Mouse (Mus musculus): ENCODE data around the gene Gm17660.

The Gm17660 gene

GRCm38 (mm10) chr5:104077508-104077907, at the start of gene Gm17660:
Gm17660 (minus strand) TSS chr5:104077608.
- DNase-seq (ENCODE audit: low spot score), result no peak

GRCm38 (mm10) chr5:104126561-104127320, 49.3 kb upstream of the Gm17660 start:
- DNase-seq (ENCODE audit: low spot score), result no peak

- no peak for DNase-seq (ENCODE audit: low spot score)
Measured at GRCm38 (mm10) chr5:104124016-104124658, 46.7 kb upstream of the Gm17660 start.

GRCm38 (mm10) chr5:104115890-104116289, 38.5 kb upstream of the Gm17660 start:
- no peak for DNase-seq (ENCODE audit: low spot score)

GRCm38 (mm10) chr5:104115118-104115517, 37.7 kb upstream of the Gm17660 start:
- DNase-seq (ENCODE audit: low spot score), result no peak

- peak; percentile 67 for DNase-seq (ENCODE audit: low spot score)
Measured at GRCm38 (mm10) chr5:104113491-104114172, 36.2 kb upstream of the Gm17660 start, which contains the start of gene Sparcl1. Sparcl1 (minus strand) TSS chr5:104113733.

- no peak for DNase-seq (ENCODE audit: low spot score)
Measured at GRCm38 (mm10) chr5:104112511-104112910, 35.1 kb upstream of the Gm17660 start.

- no peak for DNase-seq (ENCODE audit: low spot score)
Measured at GRCm38 (mm10) chr5:104112016-104112415, 34.6 kb upstream of the Gm17660 start.

GRCm38 (mm10) chr5:104110171-104110920, 32.9 kb upstream of the Gm17660 start:
- peak; percentile 79 for DNase-seq (ENCODE audit: low spot score)

GRCm38 (mm10) chr5:104109516-104109915, 32.1 kb upstream of the Gm17660 start:
- no peak for DNase-seq (ENCODE audit: low spot score)

- DNase-seq (ENCODE audit: low spot score), result no peak
Measured at GRCm38 (mm10) chr5:104108879-104109369, 31.5 kb upstream of the Gm17660 start.

GRCm38 (mm10) chr5:104108127-104108875, 30.9 kb upstream of the Gm17660 start:
- DNase-seq (ENCODE audit: low spot score), result no peak

- DNase-seq (ENCODE audit: low spot score), result no peak
Measured at GRCm38 (mm10) chr5:104104111-104104510, 26.7 kb upstream of the Gm17660 start.

GRCm38 (mm10) chr5:104103171-104103570, 25.8 kb upstream of the Gm17660 start:
- no peak for DNase-seq (ENCODE audit: low spot score)

GRCm38 (mm10) chr5:104101678-104102531, 24.5 kb upstream of the Gm17660 start:
- DNase-seq (ENCODE audit: low spot score), result no peak

GRCm38 (mm10) chr5:104096078-104096938, 18.9 kb upstream of the Gm17660 start:
- DNase-seq (ENCODE audit: low spot score), result no peak

- DNase-seq (ENCODE audit: low spot score), result no peak
Measured at GRCm38 (mm10) chr5:104095416-104096077, 18.1 kb upstream of the Gm17660 start.

GRCm38 (mm10) chr5:104089751-104090150, 12.3 kb upstream of the Gm17660 start:
- no peak for DNase-seq (ENCODE audit: low spot score)

GRCm38 (mm10) chr5:104085366-104085765, 8.0 kb upstream of the Gm17660 start:
- DNase-seq (ENCODE audit: low spot score), result no peak

All from left cerebral cortex, adult 11 months (tissue).